Mouse (Mus musculus) liver, embryonic 11.5 days (tissue): ENCODE results near the gene Smyd3. TPM values are rescaled to one million over a fixed set of nuclear protein-coding genes. Genes with fewer than 3 reads are reported as not detected.
A peak's percentile ranks its signal among the peaks of the same experiment; 100 is the strongest.
"Not testable (repeated sequence)": the region's sequence is repeated elsewhere in the genome, so short reads cannot be mapped to it uniquely, and the experiment has no call there.

Source experiments
- ATAC-seq: fragments of 200-750 bp; cut with Nextera tagmentation; replicated peaks from 2 replicates; pipeline ENCODE4 v1.8.0; 2017; ENCODE audit warnings: moderate number of reproducible peaks, mild to moderate bottlenecking, moderate TSS enrichment, moderate library complexity; ENCODE audit not compliant: low FRiP score
- DNase-seq: peaks from one replicate; pipeline ENCODE4 v3.0.0-alpha.2; 2017; ENCODE audit warnings: low spot score
- H3K27ac ChIP-seq: fragments of 300-500 bp; sonication (generic); 2 replicates; pipeline ENCODE4 v1.5.1; 2014; ENCODE audit warnings: mild to moderate bottlenecking, low read depth, low read length, control low read depth
- H3K27me3 ChIP-seq: fragments of 300-500 bp; sonication (generic); replicated peaks from 2 replicates; pipeline ENCODE4 v1.6.1; 2014; ENCODE audit warnings: low read length, mixed read lengths; ENCODE audit not compliant: control insufficient read depth, insufficient read depth
- H3K36me3 ChIP-seq: fragments of 300-500 bp; sonication (generic); 2 replicates; pipeline ENCODE4 v1.6.1; 2014; ENCODE audit warnings: mild to moderate bottlenecking, low read length, moderate library complexity, mixed read lengths; ENCODE audit not compliant: control insufficient read depth, insufficient read depth
- H3K4me1 ChIP-seq: fragments of 300-500 bp; sonication (generic); replicated peaks from 2 replicates; pipeline ENCODE4 v1.6.1; 2014; ENCODE audit warnings: low read length, mixed read lengths; ENCODE audit not compliant: control insufficient read depth, insufficient read depth
- H3K4me2 ChIP-seq: fragments of 300-500 bp; sonication (generic); 2 replicates; pipeline ENCODE4 v1.6.1; 2014; ENCODE audit warnings: mild to moderate bottlenecking, control low read depth, moderate library complexity
- H3K4me3 ChIP-seq: fragments of 300-500 bp; sonication (generic); 2 replicates; pipeline ENCODE4 v1.5.1; 2014; ENCODE audit warnings: low read depth, low read length, control low read depth
- H3K9ac ChIP-seq: fragments of 300-500 bp; sonication (generic); 2 replicates; pipeline ENCODE4 v1.6.1; 2014; ENCODE audit warnings: low read depth, low read length, control low read depth
- H3K9me3 ChIP-seq: fragments of 300-500 bp; sonication (generic); 2 replicates; pipeline ENCODE4 v1.6.1; 2016; ENCODE audit warnings: low read length, inconsistent platforms, mixed read lengths; ENCODE audit not compliant: control insufficient read depth
- WGBS: fragments of 180-500 bp; shearing (Covaris S2); extraction: QIAGEN DNeasy Blood & Tissue Kit; methylation state at CpG from one replicate; pipeline ENCODE4 v1.1.7; 2014; 5-methylcytosine and 5-hydroxymethylcytosine counted together
- polyA plus RNA-seq: library from polyadenylated mRNA; unstranded; fragments of >200 nt; fragmentation: Nextera tagmentation; extraction: Ambion mirVana; gene quantifications from 2 replicates; pipeline ENCODE4 v1.2.1, GENCODE M21; 2014

Gene Smyd3
- polyA plus RNA-seq, 1 experiment from 2014 or later, result 17.3 TPM

DNA sequence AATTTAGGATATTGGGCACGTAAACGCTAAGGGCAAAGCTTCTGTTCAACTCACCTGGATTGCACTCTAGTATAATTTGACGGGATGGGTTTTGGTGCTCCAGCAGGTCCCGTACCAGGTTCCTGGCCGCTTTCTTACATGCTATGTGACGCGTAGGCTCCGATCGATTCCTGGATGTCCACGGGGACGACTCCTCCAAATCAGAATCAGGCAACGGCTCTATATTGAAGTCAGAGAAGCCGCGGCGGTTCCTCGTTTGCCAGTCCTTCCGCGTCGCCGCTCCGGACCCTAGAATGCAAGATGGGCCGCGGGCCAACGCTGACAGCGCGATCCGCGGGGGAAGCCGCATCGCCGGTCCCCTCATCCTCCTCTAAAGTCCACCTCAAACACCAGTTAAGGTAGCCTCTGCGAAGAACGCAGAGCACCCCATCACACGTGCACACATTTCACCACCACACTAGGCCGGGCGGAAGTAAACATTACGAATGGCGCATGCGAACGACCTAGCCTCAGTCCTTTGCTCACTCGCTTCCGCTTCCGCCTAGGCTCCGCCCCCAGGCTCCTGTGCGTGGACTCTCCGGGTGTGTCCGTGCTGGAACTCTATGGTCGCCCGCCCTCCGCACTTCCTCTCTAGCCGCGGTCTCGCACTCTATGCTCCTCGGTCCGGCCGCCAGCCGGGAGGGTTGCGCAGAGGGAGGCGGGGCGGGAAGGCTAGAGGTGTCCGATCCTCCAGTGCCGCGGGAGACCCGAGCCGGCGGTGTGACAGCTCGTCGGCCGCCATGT, 28.1 kb upstream of the Smyd3 start, which contains the start of the genes Tfb2m and Cnst:
TSS of gene Tfb2m (minus strand) at position 500 of the 783 bp plus-strand sequence.
TSS of gene Cnst (plus strand) at position 603 of the 783 bp plus-strand sequence.
- peak within 1 kb of the TSS; percentile 75 for H3K9ac ChIP-seq
- peak within 1 kb of the TSS; percentile 84; the same call in 1 of the 2 replicates for H3K27ac ChIP-seq
- not testable (repeated sequence) for H3K9me3 ChIP-seq, H3K36me3 ChIP-seq, H3K27me3 ChIP-seq
- H3K4me1 ChIP-seq, result peaks cover 19% of the 10 kb centered on the region
- ATAC-seq (peak; percentile 99), DNase-seq (peak; percentile 99)
- peak within 1 kb of the TSS; percentile 70 for H3K4me2 ChIP-seq
- peak within 1 kb of the TSS; percentile 61 for H3K4me3 ChIP-seq
- under 1% methylated on average over 69 of the region's 69 CpGs for WGBS

GRCm38 (mm10) chr1:179541502-179541901, 23.7 kb upstream of the Smyd3 start:
- Histone ChIP-seq H3K4me3 (no peak overlapping the region), H3K27ac (no peak overlapping the region), H3K9ac (no peak overlapping the region), H3K27me3 (no peaks in the 10 kb centered on the region), H3K4me2 (no peak overlapping the region), H3K9me3 (no peaks in the 10 kb centered on the region), H3K4me1 (peaks cover 6% of the 10 kb centered on the region), H3K36me3 (peaks cover 4% of the 10 kb centered on the region; the same call in 1 of the 2 replicates)
- DNase-seq, result no peak
- 53% methylated on average over 3 of the region's 3 CpGs for WGBS
- ATAC-seq, result no peak

DNA sequence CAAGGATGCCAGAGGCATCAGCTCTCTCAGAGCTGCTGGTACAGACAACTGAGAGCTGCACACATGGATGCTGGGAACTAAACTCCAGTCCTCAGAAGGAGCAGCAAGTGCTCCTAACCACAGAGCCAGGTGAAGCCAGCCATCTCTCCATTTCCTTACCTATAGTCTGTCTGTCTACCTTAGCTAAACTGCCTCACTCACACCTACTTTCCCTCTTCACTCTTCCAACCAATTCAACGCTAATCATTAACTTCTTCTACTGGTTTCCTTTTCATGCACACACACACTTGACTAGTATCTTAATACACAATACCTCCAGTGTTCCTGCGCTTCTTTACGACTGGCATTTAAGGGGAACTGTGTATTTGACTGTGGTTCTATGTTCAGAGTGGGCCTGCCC, 22.0 kb upstream of the Smyd3 start:
- Histone ChIP-seq H3K4me1 (peaks cover under 1% of the 10 kb centered on the region; the same call in 1 of the 2 replicates), H3K4me2 (no peak overlapping the region), H3K36me3 (peaks cover 4% of the 10 kb centered on the region; the same call in 1 of the 2 replicates), H3K27ac (no peak overlapping the region), H3K9ac (no peak overlapping the region), H3K27me3 (no peaks in the 10 kb centered on the region), H3K9me3 (no peaks in the 10 kb centered on the region), H3K4me3 (no peak overlapping the region)
- ATAC-seq (no peak), DNase-seq (no peak)
- 86% methylated on average over 3 of the region's 3 CpGs for whole genome bisulfite sequencing

DNA sequence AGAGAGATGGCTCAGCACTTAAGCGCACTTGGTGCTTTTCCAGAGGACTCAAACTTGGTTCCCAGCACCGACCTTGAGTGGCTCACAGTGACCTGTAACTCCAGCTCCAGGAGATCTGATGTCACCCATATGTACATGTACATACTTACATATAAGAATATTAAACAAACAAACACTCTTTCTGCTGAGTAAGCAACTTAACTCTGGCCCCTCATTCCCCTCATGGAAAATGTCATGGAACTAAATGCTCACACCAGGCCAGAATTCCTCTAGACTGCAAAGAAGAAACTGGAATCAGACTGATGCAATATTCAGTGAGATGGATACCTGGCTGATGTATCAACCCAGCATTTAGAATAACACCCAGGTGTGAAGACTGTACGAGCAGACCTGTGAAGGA, 21.2 kb upstream of the Smyd3 start:
- 94% methylated on average over 3 of the region's 3 CpGs for WGBS
- no peaks in the 10 kb centered on the region for H3K4me1 ChIP-seq
- H3K9ac ChIP-seq, result no peak overlapping the region
- H3K36me3 ChIP-seq, result peaks cover 4% of the 10 kb centered on the region; the same call in 1 of the 2 replicates
- ATAC-seq (no peak), DNase-seq (no peak)
- H3K4me3 ChIP-seq, result no peak overlapping the region
- no peaks in the 10 kb centered on the region for H3K27me3 ChIP-seq
- no peak overlapping the region for H3K4me2 ChIP-seq
- H3K9me3 ChIP-seq, result no peaks in the 10 kb centered on the region
- H3K27ac ChIP-seq, result no peak overlapping the region

DNA sequence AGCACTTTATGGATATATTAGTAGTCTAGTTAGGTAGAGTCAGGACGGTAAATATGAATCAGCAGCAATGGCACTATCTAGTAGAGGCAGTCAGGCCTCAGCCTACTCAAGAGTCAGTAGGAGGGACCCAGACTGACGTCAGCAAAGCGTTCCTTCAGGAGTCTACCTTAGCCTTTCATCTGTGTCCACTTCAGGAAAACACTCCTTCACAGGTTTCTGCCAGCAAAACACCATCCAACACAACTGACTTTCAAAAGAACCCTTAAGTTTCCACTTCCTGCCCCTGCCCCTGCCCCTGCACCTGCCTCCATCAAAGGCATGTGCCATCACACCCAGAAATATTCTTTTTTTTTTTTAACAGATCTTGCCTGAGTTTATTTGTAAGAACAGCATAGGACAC, 2.1 kb upstream of the Smyd3 start:
- DNase-seq, result no peak
- no peak for ATAC-seq
- no peak overlapping the region for H3K4me2 ChIP-seq
- no peaks in the 10 kb centered on the region for H3K36me3 ChIP-seq
- no peak overlapping the region for H3K9ac ChIP-seq
- no peaks in the 10 kb centered on the region for H3K9me3 ChIP-seq
- no peak overlapping the region for H3K27ac ChIP-seq
- no peaks in the 10 kb centered on the region; the same call in 1 of the 2 replicates for H3K4me1 ChIP-seq
- WGBS, result 82% methylated on average over 3 of the region's 3 CpGs
- no peak overlapping the region for H3K4me3 ChIP-seq
- H3K27me3 ChIP-seq, result no peaks in the 10 kb centered on the region

- H3K9ac ChIP-seq, result peak overlapping the region; percentile 86
- H3K27ac ChIP-seq, result peak overlapping the region; percentile 55
- peak overlapping the region; percentile 99 for H3K4me2 ChIP-seq
- no peaks in the 10 kb centered on the region for H3K9me3 ChIP-seq
- H3K4me3 ChIP-seq, result peak overlapping the region; percentile 89
- DNase-seq (peak; percentile 51), ATAC-seq (peak; percentile 62)
- H3K36me3 ChIP-seq, result no peaks in the 10 kb centered on the region
- H3K4me1 ChIP-seq, result no peaks in the 10 kb centered on the region; the same call in 1 of the 2 replicates
- H3K27me3 ChIP-seq, result no peaks in the 10 kb centered on the region
- WGBS, result 1% methylated on average over 21 of the region's 21 CpGs
These were observed 714 bp downstream of the Smyd3 start for GRCm38 (mm10) chr1:179516941-179517712.

GRCm38 (mm10) chr1:179511895-179512294, 5.9 kb downstream of the Smyd3 start:
- H3K27me3 ChIP-seq, result no peaks in the 10 kb centered on the region
- no peak overlapping the region for H3K9ac ChIP-seq
- H3K4me2 ChIP-seq, result no peak overlapping the region
- H3K4me3 ChIP-seq, result no peak overlapping the region
- H3K36me3 ChIP-seq, result no peaks in the 10 kb centered on the region
- no peak for ATAC-seq
- 82% methylated on average over 7 of the region's 7 CpGs for WGBS
- no peak overlapping the region for H3K27ac ChIP-seq
- no peak for DNase-seq
- H3K9me3 ChIP-seq, result no peaks in the 10 kb centered on the region
- no peaks in the 10 kb centered on the region; the same call in 1 of the 2 replicates for H3K4me1 ChIP-seq

DNA sequence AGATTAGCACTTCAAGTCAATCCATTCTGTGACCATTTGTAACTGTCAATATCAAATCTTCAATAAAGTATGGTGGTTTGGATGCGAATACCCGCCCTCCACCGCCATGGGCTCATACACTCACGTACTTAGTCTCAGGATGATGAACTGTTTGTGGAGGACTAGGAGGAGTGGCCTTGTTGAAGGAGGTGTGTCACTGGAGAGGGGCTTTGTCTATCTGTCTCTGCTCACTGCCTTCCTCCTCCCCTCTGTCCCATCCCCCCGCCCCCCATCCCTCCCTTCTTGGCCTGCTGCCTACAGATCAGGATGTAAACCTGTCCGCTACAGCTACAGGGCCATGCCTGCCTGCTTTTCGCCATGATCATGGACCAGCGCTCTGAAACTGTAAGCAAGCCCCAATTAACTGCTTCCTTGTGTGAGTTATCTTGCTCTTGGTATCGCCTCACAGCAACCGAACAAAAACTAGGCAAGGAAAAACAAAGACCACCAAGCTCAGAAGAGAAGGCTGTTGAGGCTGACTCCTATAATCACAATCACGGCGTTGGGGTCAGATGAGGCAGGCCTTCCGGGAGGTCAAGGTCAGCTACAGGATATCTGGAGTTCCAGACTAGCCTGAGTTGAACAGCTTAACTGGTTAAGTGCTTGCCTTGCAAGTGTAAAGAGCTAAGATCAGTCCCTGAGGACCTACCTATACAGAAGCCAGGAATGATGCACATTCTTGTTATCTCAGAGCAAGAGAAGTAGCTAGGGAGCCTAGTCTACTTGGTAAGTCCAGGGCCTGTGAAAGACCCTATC, 7.1 kb downstream of the Smyd3 start:
- Histone ChIP-seq H3K9ac (no peak overlapping the region), H3K9me3 (no peaks in the 10 kb centered on the region), H3K4me2 (no peak overlapping the region), H3K27me3 (no peaks in the 10 kb centered on the region), H3K36me3 (no peaks in the 10 kb centered on the region), H3K27ac (no peak overlapping the region), H3K4me3 (no peak overlapping the region), H3K4me1 (no peaks in the 10 kb centered on the region)
- DNase-seq (no peak), ATAC-seq (no peak)
- WGBS, result 85% methylated on average over 13 of the region's 13 CpGs
